Mouse (Mus musculus) central nervous system, embryonic 18 days (tissue): ENCODE measurements around the gene Nol10. TPM values are rescaled to one million over a fixed set of nuclear protein-coding genes. Genes with fewer than 3 reads are reported as not detected.

Experiments
- polyA plus RNA-seq: library from polyadenylated mRNA; depleted of rRNA; stranded (reverse); fragments of >200 nt; gene quantifications from 2 replicates; pipeline ENCODE4 v1.2.3, GENCODE M21; 2012; rRNA removed

Gene Nol10
- 16.8 and 17.5 TPM in 2 replicates for polyA plus RNA-seq

DNA sequence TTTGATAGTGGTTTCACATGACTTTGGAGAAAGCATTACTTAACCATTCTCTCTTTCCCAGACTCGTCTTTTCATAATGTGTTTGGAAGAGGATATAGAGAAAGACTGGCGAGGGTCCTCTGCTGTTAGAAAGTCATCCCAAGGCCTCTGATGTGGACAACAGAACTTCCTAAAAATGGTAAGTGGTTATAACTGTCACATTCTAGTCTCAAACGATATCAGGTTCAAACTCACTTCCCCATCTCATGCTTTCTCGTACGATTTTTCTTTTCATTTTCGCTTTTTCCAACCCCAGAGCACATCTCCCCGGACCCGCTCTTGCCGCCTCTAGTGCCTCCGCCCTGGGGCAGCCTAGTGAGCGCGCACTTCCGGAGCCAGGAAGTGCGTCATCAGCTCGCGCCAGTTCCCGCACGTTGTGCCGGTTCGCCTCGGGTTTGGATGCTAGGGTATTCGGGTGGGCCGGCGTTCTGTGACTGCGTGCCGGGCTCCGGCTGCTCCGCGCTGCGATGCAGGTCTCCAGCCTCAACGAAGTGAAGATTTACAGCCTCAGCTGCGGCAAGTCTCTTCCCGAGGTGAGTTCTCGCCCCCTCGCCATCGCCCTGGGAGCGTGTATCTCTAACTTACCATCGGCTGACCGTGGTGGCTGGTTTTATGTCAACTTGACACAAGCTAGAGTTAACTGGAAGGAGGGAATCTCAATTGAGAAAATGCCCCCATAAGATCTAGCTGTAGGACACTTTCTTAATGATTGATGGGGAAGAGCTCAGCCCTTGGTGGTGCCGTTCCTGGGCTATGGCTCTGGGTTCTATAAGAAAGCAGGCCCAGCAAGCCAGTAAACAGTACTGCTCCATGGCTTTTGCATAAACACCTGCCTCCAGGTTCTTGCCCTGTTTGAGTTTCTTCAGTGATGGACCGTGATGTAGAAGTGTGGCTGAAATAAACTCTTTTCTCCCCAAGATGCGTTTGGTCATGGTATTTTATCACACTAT lies at the start of gene Nol10:
Gene Nol10, plus strand, starts transcription at position 411 of the 989 bp plus-strand sequence.

DNA sequence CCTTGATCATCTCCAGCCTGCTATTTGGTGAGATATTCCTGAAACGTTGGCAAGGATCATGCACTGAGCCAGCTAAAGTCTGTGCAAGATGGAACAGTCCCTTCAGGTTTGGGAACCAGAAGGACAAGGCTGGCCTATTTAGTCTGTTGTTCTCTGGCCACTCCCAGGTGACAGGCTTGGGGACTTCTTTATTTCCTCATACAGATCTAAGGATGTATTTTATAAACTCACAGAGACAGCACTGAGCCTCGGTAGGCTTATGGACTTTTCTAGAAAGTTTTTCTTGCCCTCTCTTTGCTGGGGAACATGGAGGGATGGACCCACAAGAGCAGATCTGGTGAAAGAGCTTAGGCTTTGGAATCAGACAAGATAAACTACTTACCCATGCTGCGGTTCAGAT lies 19.0 kb upstream of the Nol10 start, which contains the start of gene Atp6v1c2:
Gene Atp6v1c2, minus strand, starts transcription at position 101 of the 400 bp plus-strand sequence.

Other genes with a start within 250 kb of the Nol10 start
- gene Kcnf1, start 171.6 kb upstream of the Nol10 start, polyA plus RNA-seq: 10.2 and 12.7 TPM in 2 replicates
- 201 and 211 TPM in 2 replicates for gene Pdia6, start 81.9 kb upstream of the Nol10 start, polyA plus RNA-seq
- gene Atp6v1c2, start 19.1 kb upstream of the Nol10 start, polyA plus RNA-seq: 0.78 and 1.0 TPM in 2 replicates
- gene Odc1, start 196.3 kb downstream of the Nol10 start, polyA plus RNA-seq: 215 and 237 TPM in 2 replicates